Mouse (Mus musculus) heart, embryonic 11.5 days (tissue): Measurements from ENCODE around the gene Serpinh1. TPM values are rescaled to one million over a fixed set of nuclear protein-coding genes. Genes with fewer than 3 reads are reported as not detected.

ENCODE experiments used
- polyA plus RNA-seq: library from polyadenylated mRNA; unstranded; fragments of >200 nt; fragmentation: Nextera tagmentation; extraction: Ambion mirVana; gene quantifications from 2 replicates; pipeline ENCODE4 v1.2.1, GENCODE M21; 2014

The Serpinh1 gene
- polyA plus RNA-seq, 1 experiment from 2014 or later, result 442 TPM

Other genes starting within 250 kb of the Serpinh1 start
- gene Uvrag, start 212.1 kb downstream of the Serpinh1 start, polyA plus RNA-seq, result 14.5 and 16.7 TPM in 2 replicates
- 8.4 and 8.7 TPM in 2 replicates for gene Dgat2, start 170.5 kb downstream of the Serpinh1 start, polyA plus RNA-seq
- 4.2 and 7.1 TPM in 2 replicates for gene Mogat2, start 114.6 kb downstream of the Serpinh1 start, polyA plus RNA-seq
- 2.0 and 2.2 TPM in 2 replicates for gene Map6, start 85.8 kb downstream of the Serpinh1 start, polyA plus RNA-seq
- gene Gdpd5, start 28.2 kb upstream of the Serpinh1 start, polyA plus RNA-seq, result 20.0 and 20.8 TPM in 2 replicates
- gene Klhl35, start 112.8 kb upstream of the Serpinh1 start, polyA plus RNA-seq, result 0.77 and 1.0 TPM in 2 replicates
- 591 and 608 TPM in 2 replicates for gene Rps3, start 130.5 kb upstream of the Serpinh1 start, polyA plus RNA-seq
- gene Arrb1, start 182.2 kb upstream of the Serpinh1 start, polyA plus RNA-seq, result 4.9 and 5.3 TPM in 2 replicates